Mouse (Mus musculus) heart, adult 2 months (tissue): ENCODE results near the gene Tlk2.

Source experiments
- CTCF ChIP-seq: fragments of 200-600 bp; IDR thresholded peaks from 2 replicates; pipeline ENCODE4 v1.8.1; 2022; ENCODE audit warnings: antibody characterized with exemption, mild to moderate bottlenecking, moderate library complexity
- EP300 ChIP-seq: fragments of 200-500 bp; IDR thresholded peaks from 2 replicates; pipeline ENCODE4 v1.6.1; 2011; ENCODE audit warnings: low read depth, low read length, control low read depth; ENCODE audit not compliant: insufficient read depth
- POLR2A ChIP-seq: fragments of 200-500 bp; IDR thresholded peaks from 2 replicates; pipeline ENCODE4 v1.6.1; 2011; ENCODE audit warnings: mild to moderate bottlenecking, low read depth, low read length, control low read depth; ENCODE audit not compliant: insufficient read depth

- TF ChIP-seq CTCF (no peak), POLR2A (no peak), EP300 (no peak)
Measured at GRCm38 (mm10) chr11:105180471-105181091, 2.0 kb downstream of the Tlk2 start.
